Mouse (Mus musculus) liver, adult 2 months (tissue): ENCODE data around the gene Tgfbr2. TPM values are rescaled to one million over a fixed set of nuclear protein-coding genes. Genes with fewer than 3 reads are reported as not detected.
"Not testable (repeated sequence)": the region's sequence is repeated elsewhere in the genome, so short reads cannot be mapped to it uniquely, and the experiment has no call there.

Experiments used
- DNase-seq: peaks from one replicate; pipeline ENCODE4 v3.0.0-alpha.2; 2011; ENCODE audit warnings: low read depth, low spot score; ENCODE audit errors: extremely low read depth
- H3K27ac ChIP-seq: fragments of 200-500 bp; replicated peaks from 2 replicates; pipeline ENCODE4 v1.5.1; 2012; ENCODE audit warnings: low read depth, mild to moderate bottlenecking, control low read depth, inconsistent platforms, low read length; ENCODE audit not compliant: insufficient read depth
- H3K27me3 ChIP-seq: fragments of 200-500 bp; 2 replicates; pipeline ENCODE4 v1.6.1; 2012; ENCODE audit warnings: mild to moderate bottlenecking, moderate library complexity, low read length, inconsistent platforms; ENCODE audit not compliant: control insufficient read depth, insufficient read depth
- H3K36me3 ChIP-seq: fragments of 200-500 bp; 2 replicates; pipeline ENCODE4 v1.6.1; 2012; ENCODE audit warnings: low read length, inconsistent platforms; ENCODE audit not compliant: control insufficient read depth, insufficient read depth
- H3K4me1 ChIP-seq: fragments of 200-500 bp; 2 replicates; pipeline ENCODE4 v1.6.1; 2011; ENCODE audit warnings: low read length; ENCODE audit not compliant: control insufficient read depth, insufficient read depth
- H3K4me3 ChIP-seq: fragments of 200-500 bp; 2 replicates; pipeline ENCODE4 v1.5.1; 2011; ENCODE audit warnings: low read depth, mild to moderate bottlenecking, control low read depth, low read length, moderate library complexity; ENCODE audit not compliant: insufficient read depth
- H3K79me2 ChIP-seq: fragments of 200-500 bp; 2 replicates; pipeline ENCODE4 v1.6.1; 2012; ENCODE audit warnings: inconsistent platforms, mild to moderate bottlenecking, low read length, moderate library complexity; ENCODE audit not compliant: control insufficient read depth, insufficient read depth
- H3K9ac ChIP-seq: fragments of 200-500 bp; 2 replicates; pipeline ENCODE4 v1.6.1; 2012; ENCODE audit warnings: low read depth, mild to moderate bottlenecking, control low read depth, inconsistent platforms, low read length
- CTCF ChIP-seq: fragments of 200-500 bp; IDR thresholded peaks from 2 replicates; pipeline ENCODE4 v1.5.1; 2011; ENCODE audit warnings: low read depth, low read length, control low read depth
- POLR2A ChIP-seq: fragments of 200-500 bp; IDR thresholded peaks from 2 replicates; pipeline ENCODE4 v1.6.1; 2011; ENCODE audit warnings: low read length, control low read depth; ENCODE audit not compliant: insufficient read depth; ENCODE audit errors: extremely low read depth
- WGBS: fragments of 180-500 bp; shearing (Covaris S2); methylation state at CpG from one replicate; pipeline ENCODE4 v1.1.7; 2018; 5-methylcytosine and 5-hydroxymethylcytosine counted together
- polyA plus RNA-seq: library from polyadenylated mRNA; depleted of rRNA; stranded (reverse); fragments of >200 nt; gene quantifications from 2 replicates; pipeline ENCODE4 v1.2.3, GENCODE M21; 2012
- total RNA-seq: library from RNA; depleted of rRNA; stranded (reverse); fragments of >200 nt; gene quantifications from 2 replicates; pipeline ENCODE4 v1.2.3, GENCODE M21; 2014

The Tgfbr2 gene
- total and polyA plus RNA-seq, 2 experiments, result 8.2 to 8.3 TPM

- no peaks in the 10 kb centered on the region for H3K79me2 ChIP-seq
- peak overlapping the region; percentile 67 for H3K27ac ChIP-seq
- no peak overlapping the region for H3K9ac ChIP-seq
- peak; percentile 75 for DNase-seq
- peaks cover 12% of the 10 kb centered on the region for H3K4me1 ChIP-seq
- H3K4me3 ChIP-seq, result no peak overlapping the region
- no peaks in the 10 kb centered on the region for H3K27me3 ChIP-seq
- TF ChIP-seq POLR2A, result no peak
- no peak for TF ChIP-seq CTCF
- H3K36me3 ChIP-seq, result no peaks in the 10 kb centered on the region
- WGBS, result 51% methylated on average over 8 of the region's 8 CpGs
Measured at GRCm38 (mm10) chr9:116083726-116084323, 91.3 kb downstream of the Tgfbr2 start.

- peaks cover 12% of the 10 kb centered on the region for H3K4me1 ChIP-seq
- H3K4me3 ChIP-seq, result no peak overlapping the region
- no peaks in the 10 kb centered on the region for H3K27me3 ChIP-seq
- H3K36me3 ChIP-seq, result no peaks in the 10 kb centered on the region
- no peak overlapping the region for H3K27ac ChIP-seq
- 95% methylated on average over 5 of the region's 5 CpGs for WGBS
- no peak overlapping the region for H3K9ac ChIP-seq
- TF ChIP-seq CTCF (no peak), POLR2A (no peak)
- no peaks in the 10 kb centered on the region for H3K79me2 ChIP-seq
- DNase-seq, result no peak
Measured at GRCm38 (mm10) chr9:116083300-116083699, 91.9 kb downstream of the Tgfbr2 start.

DNA sequence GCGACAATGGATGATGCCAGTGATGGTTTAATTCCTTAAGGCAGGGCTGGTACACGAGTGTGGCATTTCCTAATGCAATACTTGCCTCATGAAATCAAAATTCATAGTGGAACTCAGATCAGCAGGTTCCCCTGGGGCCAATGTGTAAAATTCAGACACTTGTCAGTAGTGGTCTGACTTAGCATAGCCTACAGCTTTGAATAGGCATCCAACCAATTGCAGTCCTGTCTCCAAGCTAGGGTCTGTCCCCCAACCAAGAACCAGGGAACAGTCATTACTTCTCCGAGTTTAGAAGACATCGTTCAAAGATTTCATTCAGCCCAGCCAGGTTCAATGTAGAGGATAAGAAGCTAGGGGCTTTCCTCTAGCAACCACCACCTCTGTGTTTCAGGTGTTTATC lies 93.4 kb downstream of the Tgfbr2 start:
- Histone ChIP-seq H3K27me3 (no peaks in the 10 kb centered on the region), H3K9ac (no peak overlapping the region), H3K27ac (no peak overlapping the region), H3K4me3 (no peak overlapping the region), H3K4me1 (peaks cover 12% of the 10 kb centered on the region), H3K79me2 (no peaks in the 10 kb centered on the region), H3K36me3 (no peaks in the 10 kb centered on the region)
- 87% methylated on average over 4 of the region's 4 CpGs for WGBS
- no peak for DNase-seq
- TF ChIP-seq POLR2A (no peak), CTCF (no peak)

DNA sequence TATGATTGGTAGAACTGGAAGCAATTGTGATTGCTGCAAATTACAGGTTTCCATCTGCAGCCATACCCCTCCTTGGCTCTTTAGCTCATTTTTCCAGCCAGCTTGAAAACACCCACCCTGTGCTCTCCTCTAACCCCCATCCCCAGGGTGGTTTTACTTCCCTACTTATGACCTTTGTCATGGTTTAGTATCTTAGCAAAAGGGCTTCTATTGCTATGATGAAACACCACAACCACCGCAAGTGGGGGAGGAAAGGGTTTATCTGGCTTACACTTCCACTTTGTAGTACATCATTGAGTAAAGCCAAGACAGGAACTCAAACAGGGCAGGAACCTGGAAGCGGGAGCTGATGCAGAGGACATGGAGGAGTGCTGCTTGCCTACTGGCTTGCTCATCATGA lies 97.7 kb downstream of the Tgfbr2 start:
- Histone ChIP-seq H3K4me1 (no peaks in the 10 kb centered on the region), H3K79me2 (no peaks in the 10 kb centered on the region), H3K27ac (no peak overlapping the region), H3K36me3 (no peaks in the 10 kb centered on the region), H3K4me3 (no peak overlapping the region), H3K9ac (no peak overlapping the region), H3K27me3 (no peaks in the 10 kb centered on the region)
- no peak for DNase-seq
- TF ChIP-seq POLR2A, result no peak
- no peak for TF ChIP-seq CTCF
- 74% methylated on average over 2 of the region's 2 CpGs for WGBS

DNA sequence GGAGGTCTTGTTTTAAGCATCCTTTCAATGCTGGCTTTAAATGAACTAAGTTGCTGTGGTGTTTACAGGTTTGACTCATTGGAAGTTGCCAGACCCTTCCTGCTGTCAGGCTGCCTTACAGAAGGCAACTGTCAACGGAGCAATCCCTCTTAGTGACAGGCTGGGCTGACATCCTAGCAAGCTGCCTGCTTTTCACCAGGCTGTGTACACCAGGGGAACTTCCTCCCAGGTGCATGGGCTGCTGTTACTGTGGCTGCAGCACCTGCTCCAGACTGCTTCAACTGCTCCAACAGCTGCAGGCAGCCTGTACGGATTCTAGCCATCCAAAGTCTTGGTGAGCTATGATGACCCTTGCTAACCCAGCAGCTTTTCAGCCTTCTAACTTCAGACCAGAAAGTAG lies 98.2 kb downstream of the Tgfbr2 start:
- no peak for DNase-seq
- Histone ChIP-seq H3K79me2 (no peaks in the 10 kb centered on the region), H3K27me3 (no peaks in the 10 kb centered on the region), H3K4me3 (no peak overlapping the region), H3K27ac (no peak overlapping the region), H3K4me1 (no peaks in the 10 kb centered on the region), H3K9ac (no peak overlapping the region), H3K36me3 (no peaks in the 10 kb centered on the region)
- 78% methylated on average over 2 of the region's 2 CpGs for WGBS
- no peak for TF ChIP-seq POLR2A
- TF ChIP-seq CTCF, result no peak

GRCm38 (mm10) chr9:116076163-116076562 lies 99.0 kb downstream of the Tgfbr2 start:
- DNase-seq, result no peak
- Histone ChIP-seq H3K27ac (no peak overlapping the region), H3K4me1 (no peaks in the 10 kb centered on the region), H3K4me3 (no peak overlapping the region), H3K9ac (no peak overlapping the region), H3K27me3 (no peaks in the 10 kb centered on the region), H3K36me3 (no peaks in the 10 kb centered on the region), H3K79me2 (no peaks in the 10 kb centered on the region)
- WGBS, result 65% methylated on average over 4 of the region's 4 CpGs
- TF ChIP-seq CTCF (no peak), POLR2A (no peak)

DNA sequence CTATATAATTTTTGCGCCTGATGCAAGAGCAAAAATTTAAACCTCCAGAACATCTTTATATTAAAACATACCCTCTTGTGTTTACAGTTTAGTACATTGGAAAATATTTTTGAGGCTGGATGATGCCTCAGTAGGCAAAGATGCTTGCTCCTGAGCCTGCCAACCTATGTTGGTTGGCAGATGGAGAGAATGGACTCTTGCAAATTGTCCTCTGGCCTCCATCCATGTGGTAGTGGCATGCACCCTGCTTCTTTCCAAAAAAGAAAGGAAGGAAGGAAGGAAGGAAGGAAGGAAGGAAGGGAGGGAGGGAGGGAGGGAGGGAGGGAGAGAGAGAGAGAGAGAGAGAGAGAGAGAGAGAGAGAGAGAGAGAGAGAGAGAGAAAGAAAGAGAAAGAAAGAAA lies 103.6 kb downstream of the Tgfbr2 start:
- not testable (repeated sequence) for DNase-seq, H3K27ac ChIP-seq, H3K79me2 ChIP-seq, H3K4me1 ChIP-seq, H3K36me3 ChIP-seq, H3K4me3 ChIP-seq, H3K9ac ChIP-seq, H3K27me3 ChIP-seq
- 98% methylated on average over 1 of the region's 1 CpGs for WGBS
